Mouse (Mus musculus) layer of hippocampus, adult 18-20 months (tissue): ENCODE data around the gene Spata17. TPM values are rescaled to one million over a fixed set of nuclear protein-coding genes. Genes with fewer than 3 reads are reported as not detected.
"Not testable (repeated sequence)": the region's sequence is repeated elsewhere in the genome, so short reads cannot be mapped to it uniquely, and the experiment has no call there.

Experiments
- DNase-seq, 2 experiments: peaks; one replicate each; pipeline ENCODE4 v3.0.0; 2022; ENCODE audit warnings: low spot score in 2 of 2
- total RNA-seq, 2 experiments: library from RNA; stranded (reverse); gene quantifications; 2 replicates each; pipeline ENCODE4 v1.2.3; 2021

Spata17 gene
- total RNA-seq, 2 experiments from 2014 or later: 0.71 to 1.1 TPM

GRCm38 (mm10) chr1:187178546-187178945 lies 36.7 kb downstream of the Spata17 start:
- no peak for DNase-seq

DNA sequence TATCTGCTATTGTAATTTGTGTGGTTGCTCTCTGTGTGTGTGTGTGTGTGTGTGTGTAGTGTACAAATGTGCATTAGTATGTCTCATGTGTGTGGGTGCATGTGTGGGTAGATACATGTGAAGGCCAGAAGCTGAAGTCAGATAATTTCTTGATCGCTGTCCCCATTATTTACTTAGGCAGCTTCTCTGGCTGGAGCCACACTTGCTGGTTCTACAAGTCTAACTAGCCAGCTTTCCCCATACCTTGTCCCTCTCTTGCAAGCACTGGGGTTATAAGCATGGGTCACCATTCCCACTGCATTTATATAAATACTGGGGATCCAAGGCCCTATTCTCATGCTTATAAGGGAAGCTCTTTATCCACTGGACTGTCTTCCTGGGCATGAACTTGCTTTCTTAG lies 39.3 kb downstream of the Spata17 start:
- no peak for DNase-seq

DNA sequence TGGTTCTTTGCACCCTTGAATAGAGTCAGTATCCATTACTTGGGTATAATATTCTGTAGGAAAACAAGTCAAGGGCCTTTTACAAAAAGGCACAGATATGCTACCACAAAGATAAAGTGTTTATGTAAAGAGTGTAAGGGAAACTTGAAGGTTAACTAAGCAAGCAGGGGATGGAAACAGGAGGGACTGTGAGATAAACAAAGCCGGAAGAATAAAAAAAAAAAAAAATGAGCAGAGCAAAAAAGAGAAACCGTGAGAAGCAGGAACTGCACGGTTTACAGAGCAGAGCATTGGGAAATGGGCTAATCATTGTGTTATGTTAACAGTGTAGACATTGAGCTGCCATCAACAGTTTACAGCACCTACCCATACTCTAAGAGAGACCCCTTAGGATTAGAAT lies 44.9 kb downstream of the Spata17 start:
- no peak for DNase-seq

DNA sequence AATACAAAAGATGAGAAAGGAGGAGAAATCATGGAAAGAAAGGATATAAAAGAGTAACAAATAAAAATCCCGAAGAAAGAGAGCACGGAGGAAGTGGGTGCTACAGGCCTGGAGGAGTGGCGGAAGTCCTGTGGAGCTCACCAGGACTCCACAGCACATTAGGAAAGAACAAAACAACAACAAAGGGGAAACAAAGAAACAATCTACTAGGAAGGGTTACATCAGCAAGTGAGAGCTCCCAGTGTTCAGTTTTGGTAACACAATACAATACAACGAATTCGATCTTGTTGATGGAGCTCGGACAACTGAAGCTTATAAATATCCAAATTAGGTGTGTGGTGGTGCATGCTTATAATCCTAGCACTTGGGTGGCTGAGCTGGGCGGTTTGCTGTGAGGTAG lies 45.6 kb downstream of the Spata17 start:
- no peak for DNase-seq

GRCm38 (mm10) chr1:187163571-187163970 lies 51.7 kb downstream of the Spata17 start:
- no peak for DNase-seq

GRCm38 (mm10) chr1:187155658-187156057 lies 59.6 kb downstream of the Spata17 start:
- DNase-seq: no peak

DNA sequence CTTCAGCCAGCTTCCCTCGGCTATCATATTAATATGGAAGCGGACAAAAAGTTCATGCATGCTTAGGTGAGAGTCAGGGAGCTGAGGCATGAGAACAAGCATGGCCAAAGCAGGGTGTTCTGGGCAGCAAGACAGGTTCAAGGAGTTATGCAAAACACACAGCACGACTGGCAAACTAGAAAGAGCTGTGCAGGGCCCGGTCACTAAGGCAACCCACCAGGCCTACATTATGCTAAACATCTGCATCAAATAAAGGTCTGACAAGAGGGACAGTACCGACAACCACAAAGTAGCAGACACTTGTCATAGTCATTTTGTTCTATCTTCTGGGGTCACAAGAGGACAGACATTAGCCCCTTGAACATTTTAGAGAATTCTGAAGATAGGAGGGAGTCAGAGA lies 61.6 kb downstream of the Spata17 start:
- DNase-seq: no peak

GRCm38 (mm10) chr1:187152571-187152970 lies 62.7 kb downstream of the Spata17 start:
- DNase-seq: no peak

DNA sequence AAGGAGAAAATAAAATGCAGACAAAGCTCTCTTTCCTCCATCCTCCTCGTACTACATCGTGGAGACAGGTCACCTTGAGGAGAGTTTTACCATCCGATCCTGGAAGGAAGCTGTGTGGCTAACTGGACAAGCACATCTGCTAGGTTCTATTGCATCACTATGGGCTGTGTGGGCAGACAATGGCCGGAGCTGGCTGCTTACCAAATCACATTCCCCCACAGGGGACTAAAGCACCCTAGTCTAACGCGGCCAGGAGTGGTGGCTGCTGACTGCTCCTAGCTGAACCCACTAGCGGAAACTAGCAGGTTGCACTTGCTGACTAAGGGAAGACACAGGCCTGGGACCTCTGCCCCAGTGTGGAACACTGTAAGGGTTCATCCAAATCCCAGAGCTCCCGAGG lies 72.3 kb downstream of the Spata17 start:
- DNase-seq: no peak

DNA sequence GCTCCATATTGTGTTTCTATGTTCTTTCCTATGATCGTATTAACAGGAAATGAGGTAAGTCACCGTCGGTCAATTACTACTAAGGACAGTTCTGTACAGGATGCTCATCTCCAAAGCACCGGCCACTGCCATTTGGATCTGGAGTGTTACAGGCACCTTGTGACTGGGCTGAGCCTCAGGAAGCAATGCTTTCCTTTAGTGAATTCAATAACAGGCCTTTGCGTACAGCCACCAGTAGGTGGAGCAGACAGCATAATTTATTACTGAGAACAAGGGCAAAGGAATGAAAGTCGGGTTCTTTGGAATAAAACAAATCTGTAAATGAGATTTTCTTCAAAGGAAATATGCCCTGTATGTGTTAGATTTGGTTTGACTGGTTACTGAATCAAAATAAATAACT lies 77.8 kb downstream of the Spata17 start:
- peak in 1 of 2 experiments; percentile 83 for DNase-seq

- no peak for DNase-seq
These were observed 79.4 kb downstream of the Spata17 start for GRCm38 (mm10) chr1:187135887-187136286.

DNA sequence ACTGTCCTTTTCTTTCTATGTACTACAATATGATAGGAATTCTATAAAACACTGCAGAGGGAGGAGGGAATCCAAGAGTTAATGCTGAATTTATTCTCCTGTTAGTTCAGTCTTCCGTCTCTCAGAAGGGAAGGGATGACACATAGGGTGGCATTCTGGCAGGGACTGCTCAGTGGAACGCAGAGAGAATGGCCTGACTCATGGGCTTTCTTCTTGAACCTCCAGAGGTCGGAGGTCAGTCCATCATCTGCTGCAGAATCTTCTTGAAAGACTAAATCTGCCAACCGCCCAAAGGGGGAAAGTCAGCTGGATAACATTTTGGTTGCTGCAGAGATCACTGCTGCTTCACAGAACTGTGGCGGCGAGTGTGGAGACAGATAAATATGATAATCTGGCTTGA lies 81.4 kb downstream of the Spata17 start:
- DNase-seq: no peak

- DNase-seq: peak; percentile 46 to 66
These were observed 82.9 kb downstream of the Spata17 start for GRCm38 (mm10) chr1:187132348-187132747.

DNA sequence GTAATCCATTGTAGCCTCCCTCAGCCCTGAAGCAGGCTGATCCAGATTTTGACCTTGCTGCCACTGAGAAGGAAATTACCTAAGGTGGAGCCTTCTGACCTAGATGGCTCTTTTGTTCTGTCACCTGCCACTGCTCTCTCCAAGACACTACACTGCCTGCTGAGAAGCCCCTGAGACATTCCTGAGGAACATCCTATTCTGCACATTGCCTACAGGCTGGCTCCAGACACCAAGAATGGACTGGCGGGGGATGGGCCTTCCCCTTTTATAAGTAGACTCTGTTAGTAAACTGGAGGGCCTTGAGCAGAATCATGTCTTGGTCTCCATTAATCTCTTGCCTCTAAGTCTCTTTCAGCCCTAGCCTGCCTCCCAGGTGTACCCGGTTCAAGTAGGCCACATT lies 87.7 kb downstream of the Spata17 start:
- not testable (repeated sequence) for DNase-seq

- DNase-seq: peak in 1 of 2 experiments; percentile 17
These were observed 89.5 kb downstream of the Spata17 start for GRCm38 (mm10) chr1:187125733-187126132.

GRCm38 (mm10) chr1:187124967-187125366 lies 90.3 kb downstream of the Spata17 start:
- no peak for DNase-seq

GRCm38 (mm10) chr1:187119300-187119699 lies 96.0 kb downstream of the Spata17 start:
- peak; percentile 51 to 89 for DNase-seq

DNA sequence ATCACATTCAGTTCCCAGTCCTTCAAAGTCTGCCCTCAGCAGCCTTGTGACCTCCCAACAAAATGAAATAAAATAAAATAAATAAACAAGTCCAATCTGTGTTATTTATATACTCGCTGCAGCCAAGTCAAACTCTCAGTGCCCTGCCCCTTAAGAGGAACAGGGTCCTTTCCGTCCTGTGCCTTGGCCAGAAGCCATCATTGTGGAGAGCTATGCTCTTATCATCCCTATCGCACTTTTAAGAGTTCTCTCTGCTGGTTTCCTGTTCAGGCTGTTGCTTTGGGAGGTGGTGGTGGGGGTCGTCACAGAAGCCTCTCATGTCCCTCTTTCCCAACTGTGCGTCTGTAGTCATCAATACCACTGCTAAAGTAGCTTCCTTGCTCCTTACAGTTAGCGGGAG lies 97.2 kb downstream of the Spata17 start:
- DNase-seq: no peak

- no peak for DNase-seq
These were observed 101.5 kb downstream of the Spata17 start for GRCm38 (mm10) chr1:187113716-187114115.

- no peak for DNase-seq
These were observed 113.1 kb downstream of the Spata17 start for GRCm38 (mm10) chr1:187102130-187102529.

DNA sequence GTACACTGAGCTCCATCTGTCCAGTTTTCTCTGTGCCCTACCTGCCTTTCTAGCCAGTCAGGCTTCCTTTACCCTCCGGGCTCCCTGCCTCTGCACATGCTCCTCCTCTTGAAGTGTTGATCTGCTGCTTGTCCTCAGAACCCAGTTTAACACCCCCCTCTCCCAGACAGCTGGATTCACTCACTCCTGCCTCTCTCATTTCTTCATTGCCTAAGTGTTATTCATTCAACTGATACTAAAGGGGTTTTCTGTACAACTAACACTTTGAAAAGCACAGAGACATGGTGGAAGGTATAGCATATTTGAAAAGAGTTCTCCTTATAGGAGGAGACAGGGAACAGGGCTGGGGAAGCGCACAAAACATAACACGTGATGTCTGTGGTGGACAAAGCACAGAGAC lies 114.1 kb downstream of the Spata17 start:
- no peak for DNase-seq

- DNase-seq: no peak
These were observed 114.6 kb downstream of the Spata17 start for GRCm38 (mm10) chr1:187100624-187101023.

- no peak for DNase-seq
These were observed 117.0 kb downstream of the Spata17 start for GRCm38 (mm10) chr1:187098285-187098684.

DNA sequence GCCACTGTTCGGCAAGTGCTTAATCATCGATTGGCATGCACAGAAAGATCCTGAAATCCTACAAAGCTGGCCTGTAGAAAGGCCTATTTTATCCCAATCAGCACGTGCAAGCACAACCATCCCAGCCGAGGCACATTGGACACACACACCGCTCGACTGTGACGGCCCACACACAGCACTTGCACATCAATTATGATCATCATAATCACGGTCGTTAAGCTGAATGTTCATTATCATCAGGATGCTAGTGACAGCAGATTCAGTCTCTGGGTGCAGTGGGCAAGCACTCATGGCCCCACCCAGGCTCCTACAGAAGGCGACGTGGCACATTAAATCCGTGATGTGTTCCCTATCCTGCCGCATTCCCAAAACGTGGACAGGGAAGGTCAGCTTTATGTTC lies 122.7 kb downstream of the Spata17 start:
- DNase-seq: no peak
